Mouse (Mus musculus) small intestine, adult 2 months (tissue): ENCODE results near the gene Serpina3k.

Source experiments
- CTCF ChIP-seq: fragments of 200-500 bp; IDR thresholded peaks from 2 replicates; pipeline ENCODE4 v1.5.1; 2012; ENCODE audit warnings: low read depth, mild to moderate bottlenecking, control low read depth, inconsistent platforms, low read length, moderate library complexity, mixed read lengths; ENCODE audit not compliant: insufficient replicate concordance, insufficient read length; ENCODE audit errors: extremely low read depth
- POLR2A ChIP-seq: fragments of 200-500 bp; IDR thresholded peaks from 2 replicates; pipeline ENCODE4 v1.6.1; 2012; ENCODE audit warnings: low read depth, mild to moderate bottlenecking, control low read depth, inconsistent platforms, low read length, moderate library complexity

DNA sequence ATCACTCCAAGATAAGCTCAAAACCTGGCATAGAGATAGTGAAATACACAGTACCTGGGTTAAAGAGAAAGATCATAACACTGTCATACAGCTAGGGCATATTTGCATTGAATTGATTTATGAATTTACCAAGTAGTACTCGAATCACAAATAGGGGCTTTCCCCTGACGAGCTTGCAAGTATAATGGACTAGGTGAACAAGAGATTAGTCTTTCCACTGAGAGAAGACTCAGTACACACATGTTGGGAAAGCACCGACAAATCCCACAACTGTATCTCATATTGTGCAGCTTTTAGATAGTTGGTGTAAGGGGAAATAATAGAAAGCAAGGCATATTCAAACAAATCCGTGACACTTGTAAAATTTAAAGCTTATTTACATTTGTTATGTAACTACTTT, 32.3 kb upstream of the Serpina3k start:
- TF ChIP-seq POLR2A (no peak), CTCF (no peak)
